Mouse (Mus musculus): Measurements from ENCODE around the gene Fdxr. TPM values are rescaled to one million over a fixed set of nuclear protein-coding genes. Genes with fewer than 3 reads are reported as not detected.

The Fdxr gene
- total RNA-seq, 2 experiments from 2014 or later: 22.4 to 22.5 TPM

GRCm38 (mm10) chr11:115226811-115227491 is 49.9 kb downstream of the Fdxr start:
- Histone ChIP-seq H3K27ac (peak overlapping the region; percentile 87), H3K4me3 (no peak overlapping the region)
- TF ChIP-seq CTCF (conservative IDR thresholded peaks at IDR 0.05): no peak
- DNase-seq (ENCODE audit: low spot score in 2 of 2): peak in 1 of 2 experiments; percentile 19

GRCm38 (mm10) chr11:115225301-115225700 is 51.5 kb downstream of the Fdxr start:
- Histone ChIP-seq H3K4me3 (no peak overlapping the region), H3K27ac (peak overlapping the region; percentile 87)
- no peak for TF ChIP-seq CTCF (conservative IDR thresholded peaks at IDR 0.05)
- DNase-seq (ENCODE audit: low spot score in 2 of 2): peak in 1 of 2 experiments; percentile 56

- peak; percentile 81 for TF ChIP-seq CTCF (conservative IDR thresholded peaks at IDR 0.05)
- DNase-seq (ENCODE audit: low spot score in 2 of 2): peak in 1 of 2 experiments; percentile 68
- H3K4me3 ChIP-seq: no peak overlapping the region
- H3K27ac ChIP-seq: peak overlapping the region; percentile 87
Measured at GRCm38 (mm10) chr11:115224889-115225288, 52.0 kb downstream of the Fdxr start.

- no peak for DNase-seq (ENCODE audit: low spot score in 2 of 2)
- H3K4me3 ChIP-seq: no peak overlapping the region
- peak overlapping the region; percentile 87 for H3K27ac ChIP-seq
- no peak for TF ChIP-seq CTCF (conservative IDR thresholded peaks at IDR 0.05)
Measured at GRCm38 (mm10) chr11:115223877-115224276, 53.0 kb downstream of the Fdxr start.

- DNase-seq (ENCODE audit: low spot score in 2 of 2): no peak
- no peak for TF ChIP-seq CTCF (conservative IDR thresholded peaks at IDR 0.05)
- Histone ChIP-seq H3K27ac (peak overlapping the region; percentile 87), H3K4me3 (no peak overlapping the region)
Measured at GRCm38 (mm10) chr11:115223451-115223850, 53.4 kb downstream of the Fdxr start.

GRCm38 (mm10) chr11:115222570-115222969 is 54.3 kb downstream of the Fdxr start:
- Histone ChIP-seq H3K27ac (peak overlapping the region; percentile 87; the same call in 1 of the 2 replicates), H3K4me3 (no peak overlapping the region)
- DNase-seq (ENCODE audit: low spot score in 2 of 2): no peak
- no peak for TF ChIP-seq CTCF (conservative IDR thresholded peaks at IDR 0.05)

GRCm38 (mm10) chr11:115222077-115222476 is 54.8 kb downstream of the Fdxr start:
- H3K27ac ChIP-seq: no peak overlapping the region
- DNase-seq (ENCODE audit: low spot score in 2 of 2): no peak
- H3K4me3 ChIP-seq: no peak overlapping the region
- no peak for TF ChIP-seq CTCF (conservative IDR thresholded peaks at IDR 0.05)

- Histone ChIP-seq H3K27ac (no peak overlapping the region), H3K4me3 (no peak overlapping the region)
- no peak for TF ChIP-seq CTCF (conservative IDR thresholded peaks at IDR 0.05)
- no peak for DNase-seq (ENCODE audit: low spot score in 2 of 2)
Measured at GRCm38 (mm10) chr11:115219685-115220084, 57.2 kb downstream of the Fdxr start.

- no peak for TF ChIP-seq CTCF (conservative IDR thresholded peaks at IDR 0.05)
- Histone ChIP-seq H3K27ac (no peak overlapping the region), H3K4me3 (no peak overlapping the region)
- no peak for DNase-seq (ENCODE audit: low spot score in 2 of 2)
Measured at GRCm38 (mm10) chr11:115219263-115219662, 57.6 kb downstream of the Fdxr start.

Small RNAs within 50 kb of the gene (microRNA-seq; reads per million reads assigned to microRNA genes)
- 0 reads per million in 2 experiments for gene Gm25837

Other genes starting within 250 kb of the Fdxr start
- gene Cd300ld5, start 239.3 kb downstream of the Fdxr start, total RNA-seq (2021): 1 to 10 TPM in 1 of 2 experiments, under 1 TPM in 1; 0.87 to 1.0 TPM
- gene Cd300ld3, start 228.6 kb downstream of the Fdxr start, total RNA-seq (2021): under 1 TPM in 1 of 2 experiments, not detected in 1; 0.87 TPM
- under 1 TPM in 1 of 2 experiments, not detected in 1; 0.18 TPM for gene Cd300e, start 214.9 kb downstream of the Fdxr start, total RNA-seq (2021)
- gene Rab37, start 185.6 kb downstream of the Fdxr start, total RNA-seq (2021): 1 to 10 TPM; 3.3 to 3.4 TPM
- gene Cd300lf, start 143.1 kb downstream of the Fdxr start, total RNA-seq (2021): under 1 TPM; 0.38 to 0.49 TPM
- gene Slc9a3r1, start 113.7 kb downstream of the Fdxr start, total RNA-seq (2021): 10 to 100 TPM; 67.3 to 74.6 TPM
- gene Tmem104, start 89.6 kb downstream of the Fdxr start, total RNA-seq (2021): 10 to 100 TPM; 18.1 to 20.1 TPM
- gene Nat9, start 89.2 kb downstream of the Fdxr start, total RNA-seq (2021): 10 to 100 TPM; 20.5 to 20.6 TPM
- gene Grin2c, start 9.8 kb downstream of the Fdxr start, total RNA-seq (2021): 10 to 100 TPM; 47.4 to 47.5 TPM
- 10 to 100 TPM; 13.2 to 15.1 TPM for gene Fads6, start 20.6 kb upstream of the Fdxr start, total RNA-seq (2021)
- under 1 TPM; 0.51 to 0.59 TPM for gene Otop2, start 30.1 kb upstream of the Fdxr start, total RNA-seq (2021)
- under 1 TPM; 0.37 to 0.64 TPM for gene Ush1g, start 45.0 kb upstream of the Fdxr start, total RNA-seq (2021)
- under 1 TPM in 1 of 2 experiments, not detected in 1; 0.20 TPM for gene Otop3, start 57.7 kb upstream of the Fdxr start, total RNA-seq (2021)
- gene Hid1, start 90.7 kb upstream of the Fdxr start, total RNA-seq (2021): 100 to 1,000 TPM; 110 to 119 TPM
- 10 to 100 TPM; 21.9 to 26.1 TPM for gene Cdr2l, start 104.9 kb upstream of the Fdxr start, total RNA-seq (2021)
- gene Mrpl58, start 126.7 kb upstream of the Fdxr start, total RNA-seq (2021): 100 to 1,000 TPM; 100 to 105 TPM
- gene Atp5h, start 142.9 kb upstream of the Fdxr start, total RNA-seq (2021): 100 to 1,000 TPM; 467 to 494 TPM
- gene Kctd2, start 143.1 kb upstream of the Fdxr start, total RNA-seq (2021): 10 to 100 TPM; 74.5 to 74.6 TPM
- gene Trim80, start 163.5 kb upstream of the Fdxr start, total RNA-seq (2021): not detected
- gene Slc16a5, start 185.4 kb upstream of the Fdxr start, total RNA-seq (2021): not detected
- 10 to 100 TPM; 10.4 to 10.9 TPM for gene Armc7, start 198.6 kb upstream of the Fdxr start, total RNA-seq (2021)
- 10 to 100 TPM; 64.3 to 65.5 TPM for gene Nt5c, start 214.8 kb upstream of the Fdxr start, total RNA-seq (2021)
- 100 to 1,000 TPM; 140 to 142 TPM for gene Jpt1, start 237.3 kb upstream of the Fdxr start, total RNA-seq (2021)